Mouse (Mus musculus) limb, embryonic 13.5 days (tissue): ENCODE measurements around the gene Kyat1. TPM values are rescaled to one million over a fixed set of nuclear protein-coding genes. Genes with fewer than 3 reads are reported as not detected.
"Not testable (repeated sequence)": the region's sequence is repeated elsewhere in the genome, so short reads cannot be mapped to it uniquely, and the experiment has no call there.

ENCODE experiments used
- ATAC-seq: fragments of 200-750 bp; cut with Nextera tagmentation; 2 replicates; pipeline ENCODE4 v1.8.0; 2017; ENCODE audit warnings: low read depth, moderate number of reproducible peaks, moderate TSS enrichment; ENCODE audit not compliant: low FRiP score
- H3K27ac ChIP-seq: fragments of 300-500 bp; sonication (generic); 2 replicates; pipeline ENCODE4 v1.5.1; 2015; ENCODE audit warnings: inconsistent platforms, mild to moderate bottlenecking, moderate library complexity
- H3K27me3 ChIP-seq: fragments of 300-500 bp; sonication (generic); 2 replicates; pipeline ENCODE4 v1.6.1; 2015; ENCODE audit warnings: mild to moderate bottlenecking, inconsistent platforms
- H3K36me3 ChIP-seq: fragments of 300-500 bp; sonication (generic); 2 replicates; pipeline ENCODE4 v1.6.1; 2015; ENCODE audit warnings: inconsistent platforms, mild to moderate bottlenecking, moderate library complexity
- H3K4me1 ChIP-seq: fragments of 300-500 bp; sonication (generic); 2 replicates; pipeline ENCODE4 v1.6.1; 2015; ENCODE audit warnings: inconsistent platforms
- H3K4me2 ChIP-seq: fragments of 300-500 bp; sonication (generic); replicated peaks from 2 replicates; pipeline ENCODE4 v1.6.1; 2015; ENCODE audit warnings: inconsistent platforms, mild to moderate bottlenecking, moderate library complexity
- H3K4me3 ChIP-seq: fragments of 300-500 bp; sonication (generic); 2 replicates; pipeline ENCODE4 v1.5.1; 2015; ENCODE audit warnings: moderate library complexity, mild to moderate bottlenecking, inconsistent platforms
- H3K9ac ChIP-seq: fragments of 300-500 bp; sonication (generic); 2 replicates; pipeline ENCODE4 v1.6.1; 2015; ENCODE audit warnings: mild to moderate bottlenecking, inconsistent platforms
- H3K9me3 ChIP-seq: fragments of 300-500 bp; sonication (generic); 2 replicates; pipeline ENCODE4 v1.6.1; 2016; ENCODE audit warnings: inconsistent platforms
- WGBS: fragments of 180-500 bp; shearing (Covaris S2); methylation state at CpG from one replicate; pipeline ENCODE4 v1.1.7; 2015; 5-methylcytosine and 5-hydroxymethylcytosine counted together
- polyA plus RNA-seq: library from polyadenylated mRNA; unstranded; fragments of >200 nt; fragmentation: Nextera tagmentation; extraction: Ambion mirVana; gene quantifications from 2 replicates; pipeline ENCODE4 v1.2.1, GENCODE M21; 2015

Kyat1 gene
- polyA plus RNA-seq, 1 experiment from 2014 or later: 7.8 TPM

GRCm38 (mm10) chr2:30183721-30184120, 21.9 kb downstream of the Kyat1 start:
- H3K27ac ChIP-seq: no peak overlapping the region

DNA sequence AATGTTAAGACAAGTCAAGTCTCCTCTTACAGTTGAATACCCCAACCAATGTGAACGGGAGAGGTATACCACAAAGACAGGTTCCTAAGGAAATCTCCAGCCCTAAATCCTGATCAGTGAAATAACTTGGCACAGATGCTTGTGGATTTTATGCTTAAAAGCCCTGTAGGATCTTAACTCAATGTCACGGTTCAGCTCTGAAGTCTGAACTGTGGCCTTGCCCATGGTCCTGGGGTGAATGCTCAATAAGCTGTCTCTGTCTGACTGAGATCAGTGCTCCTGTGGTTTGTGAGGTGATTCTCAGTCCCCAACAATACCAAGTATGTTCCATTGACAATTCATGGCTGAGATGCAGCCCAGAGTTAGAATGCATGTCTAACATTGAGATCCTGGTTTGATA, 23.2 kb downstream of the Kyat1 start:
- peaks cover 19% of the 10 kb centered on the region for H3K36me3 ChIP-seq
- H3K27me3 ChIP-seq: no peaks in the 10 kb centered on the region
- H3K27ac ChIP-seq: no peak overlapping the region
- H3K9ac ChIP-seq: no peak overlapping the region
- H3K4me3 ChIP-seq: no peak overlapping the region
- peaks cover 5% of the 10 kb centered on the region for H3K4me1 ChIP-seq
- WGBS: 83% methylated on average over 2 of the region's 2 CpGs
- H3K9me3 ChIP-seq: peaks cover 7% of the 10 kb centered on the region; the same call in 1 of the 2 replicates
- H3K4me2 ChIP-seq: no peak overlapping the region
- ATAC-seq: no peak

More at GRCm38 (mm10) chr2:30183721-30184120, 21.9 kb downstream of the Kyat1 start:
- no peak for ATAC-seq
- Histone ChIP-seq H3K4me2 (no peak overlapping the region), H3K9ac (no peak overlapping the region), H3K4me3 (no peak overlapping the region), H3K4me1 (no peaks in the 10 kb centered on the region), H3K27me3 (no peaks in the 10 kb centered on the region), H3K9me3 (peaks cover 7% of the 10 kb centered on the region; the same call in 1 of the 2 replicates), H3K36me3 (peaks cover 19% of the 10 kb centered on the region)
- 64% methylated on average over 3 of the region's 3 CpGs for WGBS

- H3K27ac ChIP-seq, H3K9me3 ChIP-seq, H3K27me3 ChIP-seq, H3K9ac ChIP-seq: not testable (repeated sequence)
- Histone ChIP-seq H3K4me3 (peak overlapping the region; percentile 81), H3K4me2 (peak overlapping the region; percentile 90), H3K4me1 (peaks cover 12% of the 10 kb centered on the region), H3K36me3 (peaks cover 37% of the 10 kb centered on the region)
- WGBS: 61% methylated on average over 7 of the region's 7 CpGs
- ATAC-seq: 0 out of 2 replicates have a peak, but pooled peaks have one; percentile 18
Measured at GRCm38 (mm10) chr2:30178711-30179110, 26.9 kb downstream of the Kyat1 start.

DNA sequence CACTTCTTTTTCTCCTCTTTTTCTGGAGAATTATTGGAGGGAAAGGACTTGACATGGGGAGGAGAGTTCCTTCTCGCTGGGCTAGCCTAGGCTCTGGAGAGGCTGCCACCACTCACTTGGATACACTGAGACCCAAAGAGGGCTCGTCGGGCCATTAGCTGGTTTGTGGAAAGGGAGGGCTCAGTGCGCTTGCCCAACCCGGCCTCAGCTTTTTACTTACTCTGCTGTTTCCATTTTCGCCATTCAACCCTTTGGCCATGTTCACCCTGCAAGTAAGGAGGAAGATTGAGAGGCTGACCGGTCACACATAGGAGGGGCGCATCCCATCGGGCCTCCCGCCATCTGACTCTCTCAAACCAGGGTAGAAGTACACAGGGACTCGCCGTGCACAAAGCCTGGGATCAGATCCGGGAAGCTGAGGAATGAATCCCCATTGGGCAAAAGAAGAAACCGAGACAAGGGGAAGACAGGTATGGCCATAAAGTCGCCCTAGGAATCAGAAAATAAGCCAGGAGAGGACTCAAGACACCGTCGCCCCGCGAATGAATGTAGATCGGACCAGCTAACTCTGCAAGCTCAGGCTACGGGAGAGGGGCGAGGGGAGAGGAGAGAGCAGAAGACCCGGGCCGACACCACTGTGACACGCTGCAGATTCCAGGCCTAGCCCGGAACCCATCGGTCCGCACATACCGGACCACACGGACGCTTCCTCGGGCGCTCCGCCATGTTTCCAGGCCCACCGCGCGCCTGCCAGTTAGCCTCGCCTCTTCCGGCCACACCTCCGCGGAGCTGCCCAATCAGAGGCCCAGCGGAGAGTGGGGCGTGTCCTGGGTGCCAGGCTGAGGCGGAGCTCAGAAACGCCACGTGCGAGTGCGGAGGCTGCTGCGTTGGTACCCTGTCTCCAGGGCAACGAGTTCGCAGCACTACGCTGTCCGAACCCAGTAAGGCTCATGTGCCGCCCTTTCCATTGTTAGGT, 27.7 kb downstream of the Kyat1 start, which contains the start of gene Spout1:
TSS of gene Spout1 (minus strand) at position 760 of the 976 bp plus-strand sequence.
- Histone ChIP-seq H3K9ac (peak within 1 kb of the TSS; percentile 82), H3K9me3 (0 out of 2 replicates have a peak, but pooled peaks cover 4% of the 10 kb centered on the region), H3K27ac (no peak within 1 kb of the TSS), H3K4me2 (peak within 1 kb of the TSS; percentile 90), H3K4me3 (peak within 1 kb of the TSS; percentile 81), H3K27me3 (no peaks in the 10 kb centered on the region), H3K36me3 (peaks cover 44% of the 10 kb centered on the region), H3K4me1 (peaks cover 12% of the 10 kb centered on the region)
- peak; percentile 98 for ATAC-seq
- 2% methylated on average over 54 of the region's 54 CpGs for WGBS

DNA sequence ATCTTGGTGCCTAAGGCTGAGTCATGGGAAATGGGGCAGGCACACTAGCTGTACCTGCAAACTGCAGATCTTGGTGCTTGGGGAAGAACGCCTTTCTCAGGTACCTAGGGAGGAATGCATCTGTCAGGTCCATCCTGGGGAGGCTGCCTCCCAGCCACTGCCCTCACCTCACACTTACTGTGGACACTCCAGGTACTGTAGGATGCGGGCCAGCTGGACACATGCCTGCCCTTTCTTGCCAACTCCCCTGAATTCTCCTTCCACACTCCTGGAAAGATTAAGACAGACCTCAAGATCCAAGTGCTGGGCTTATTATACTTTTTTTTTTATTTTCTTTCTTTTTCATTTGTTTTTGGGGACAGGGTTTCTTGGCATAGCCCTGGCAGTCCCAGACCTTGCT, 29.1 kb downstream of the Kyat1 start:
- Histone ChIP-seq H3K4me1 (peaks cover 23% of the 10 kb centered on the region), H3K36me3 (peaks cover 52% of the 10 kb centered on the region), H3K9ac (no peak overlapping the region), H3K9me3 (0 out of 2 replicates have a peak, but pooled peaks cover 4% of the 10 kb centered on the region), H3K27ac (no peak overlapping the region), H3K4me2 (peak overlapping the region; percentile 90), H3K27me3 (no peaks in the 10 kb centered on the region), H3K4me3 (no peak overlapping the region)
- ATAC-seq: no peak
- 95% methylated on average over 2 of the region's 2 CpGs for WGBS

- Histone ChIP-seq H3K27ac (no peak overlapping the region), H3K4me3 (no peak overlapping the region), H3K27me3 (no peaks in the 10 kb centered on the region), H3K4me1 (peaks cover 23% of the 10 kb centered on the region), H3K36me3 (peaks cover 52% of the 10 kb centered on the region), H3K4me2 (no peak overlapping the region), H3K9me3 (0 out of 2 replicates have a peak, but pooled peaks cover 4% of the 10 kb centered on the region), H3K9ac (no peak overlapping the region)
- WGBS: 87% methylated on average over 8 of the region's 8 CpGs
- ATAC-seq: no peak
Measured at GRCm38 (mm10) chr2:30175897-30176296, 29.8 kb downstream of the Kyat1 start.

DNA sequence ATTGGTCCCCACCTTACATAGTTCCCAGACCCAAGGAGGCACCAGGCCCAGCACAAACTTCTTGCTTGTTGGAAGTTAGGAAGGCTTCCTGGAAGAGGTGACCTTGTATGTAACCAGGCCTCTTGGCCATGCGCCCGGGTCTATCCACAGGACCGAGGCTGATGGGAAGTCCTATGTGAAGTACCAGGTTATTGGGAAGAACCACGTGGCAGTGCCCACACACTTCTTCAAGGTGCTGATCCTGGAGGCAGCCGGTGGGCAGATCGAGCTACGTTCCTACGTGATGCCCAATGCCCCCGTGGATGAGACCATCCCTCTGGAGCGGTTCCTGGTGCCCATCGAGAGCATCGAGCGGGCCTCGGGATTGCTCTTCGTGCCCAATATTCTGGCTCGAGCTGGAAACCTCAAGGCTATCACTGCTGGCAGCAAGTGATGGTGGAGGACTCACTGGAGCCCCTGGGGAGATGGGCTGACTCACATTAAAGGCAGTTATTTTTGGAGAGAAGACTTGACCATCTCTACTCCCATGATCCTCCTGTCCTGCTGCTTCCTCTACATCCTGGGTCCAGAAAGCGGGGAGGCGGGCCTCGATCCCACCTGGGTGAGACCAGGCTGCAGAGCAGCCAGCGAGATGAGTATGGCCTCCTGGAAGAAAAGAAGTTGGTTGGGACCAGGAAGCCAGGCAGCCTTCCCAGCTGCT, 32.0 kb downstream of the Kyat1 start:
- Histone ChIP-seq H3K4me2 (no peak overlapping the region), H3K27ac (no peak overlapping the region), H3K9ac (no peak overlapping the region), H3K9me3 (0 out of 2 replicates have a peak, but pooled peaks cover 4% of the 10 kb centered on the region), H3K36me3 (peaks cover 52% of the 10 kb centered on the region), H3K4me3 (no peak overlapping the region), H3K4me1 (peaks cover 23% of the 10 kb centered on the region), H3K27me3 (no peaks in the 10 kb centered on the region)
- no peak for ATAC-seq
- 95% methylated on average over 20 of the region's 20 CpGs for WGBS

GRCm38 (mm10) chr2:30171997-30172382, 33.7 kb downstream of the Kyat1 start:
- H3K4me3 ChIP-seq: peak overlapping the region; percentile 69
- H3K36me3 ChIP-seq: peaks cover 47% of the 10 kb centered on the region
- 1% methylated on average over 19 of the region's 19 CpGs for WGBS
- H3K27ac ChIP-seq: peak overlapping the region; percentile 87; the same call in 1 of the 2 replicates
- H3K4me1 ChIP-seq: peaks cover 14% of the 10 kb centered on the region
- H3K9me3 ChIP-seq: peaks cover 7% of the 10 kb centered on the region
- H3K4me2 ChIP-seq: peak overlapping the region; percentile 92
- no peak for ATAC-seq
- peak overlapping the region; percentile 77 for H3K9ac ChIP-seq
- H3K27me3 ChIP-seq: no peaks in the 10 kb centered on the region

GRCm38 (mm10) chr2:30171371-30171996, 34.2 kb downstream of the Kyat1 start, which contains the start of gene Endog:
Gene Endog (plus strand): TSS chr2:30171493.
- Histone ChIP-seq H3K27ac (peak within 1 kb of the TSS; percentile 87; the same call in 1 of the 2 replicates), H3K9ac (peak within 1 kb of the TSS; percentile 77), H3K36me3 (peaks cover 42% of the 10 kb centered on the region), H3K9me3 (peaks cover 12% of the 10 kb centered on the region), H3K4me1 (peaks cover 11% of the 10 kb centered on the region), H3K27me3 (no peaks in the 10 kb centered on the region), H3K4me3 (peak within 1 kb of the TSS; percentile 69), H3K4me2 (peak within 1 kb of the TSS; percentile 92)
- peak; percentile 95 for ATAC-seq
- WGBS: under 1% methylated on average over 75 of the region's 75 CpGs

- H3K4me2 ChIP-seq: no peak overlapping the region
- H3K9ac ChIP-seq: no peak overlapping the region
- H3K36me3 ChIP-seq: no peaks in the 10 kb centered on the region
- H3K9me3 ChIP-seq: peaks cover 17% of the 10 kb centered on the region
- H3K4me3 ChIP-seq: no peak overlapping the region
- no peaks in the 10 kb centered on the region for H3K27me3 ChIP-seq
- H3K27ac ChIP-seq: no peak overlapping the region
- ATAC-seq: no peak
- WGBS: 61% methylated on average over 4 of the region's 4 CpGs
- no peaks in the 10 kb centered on the region for H3K4me1 ChIP-seq
Measured at GRCm38 (mm10) chr2:30166677-30167076, 39.0 kb downstream of the Kyat1 start.

DNA sequence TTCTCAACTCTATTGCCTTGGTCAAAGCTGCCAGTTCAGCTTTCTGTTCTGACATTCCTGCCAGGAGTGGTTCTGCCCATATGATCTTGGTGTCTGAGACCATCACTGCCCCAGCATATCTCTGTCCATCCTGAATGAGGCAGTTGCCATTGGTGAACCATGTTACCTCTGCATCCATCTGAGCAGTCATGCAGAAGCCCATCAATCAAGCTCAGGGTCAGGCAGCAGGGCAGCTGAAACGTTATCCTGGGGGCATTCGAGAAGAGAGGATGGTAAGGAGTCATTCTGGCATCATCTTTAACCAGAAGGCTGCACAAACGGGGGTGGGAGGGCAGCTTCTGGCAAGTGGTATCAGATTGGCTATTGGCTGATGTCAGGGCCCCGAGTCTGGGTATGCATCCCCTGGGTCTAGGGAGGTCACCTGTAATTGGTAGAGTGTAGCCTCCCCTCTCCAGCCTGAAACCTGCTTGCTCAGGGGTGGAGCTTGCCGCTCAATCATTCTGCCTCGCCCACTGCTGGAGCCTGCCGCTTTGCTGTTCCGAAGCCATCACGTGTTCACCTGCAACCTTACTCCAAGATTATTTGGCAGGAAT, 41.2 kb downstream of the Kyat1 start:
- no peaks in the 10 kb centered on the region for H3K4me1 ChIP-seq
- whole genome bisulfite sequencing: 55% methylated on average over 9 of the region's 9 CpGs
- H3K4me2 ChIP-seq: no peak overlapping the region
- no peak overlapping the region for H3K27ac ChIP-seq
- no peaks in the 10 kb centered on the region for H3K36me3 ChIP-seq
- H3K27me3 ChIP-seq: no peaks in the 10 kb centered on the region
- H3K4me3 ChIP-seq: no peak overlapping the region
- peaks cover 17% of the 10 kb centered on the region for H3K9me3 ChIP-seq
- ATAC-seq: no peak
- no peak overlapping the region for H3K9ac ChIP-seq
